Comparison of ENCODE assay signal across 11 mouse cellular contexts in genomic region chr15:91018161-91018860, GRCm38 (mm10). TPM values are rescaled to one million over a fixed set of nuclear protein-coding genes. Genes with fewer than 3 reads are reported as not detected.
A peak's percentile ranks its signal among the peaks of the same experiment; 100 is the strongest.
DNase-seq lines count a peak whose midpoint lies in the region; ATAC-seq and TF ChIP-seq lines count a peak whose summit lies in the region.
"Had no signal": no experiment of that assay in that cellular context is flagged by ENCODE, and none has a peak within 500 bp of the region (broad histone marks: within the 10 kb centered on the region; RNA-seq: fewer than 3 reads in every experiment).

No protein-coding gene starts in this region.

- H3K36me3 ChIP-seq in stomach, embryonic 14.5 days (ENCODE audit: control insufficient read depth, insufficient read depth, low read length): no peaks in the 10 kb centered on the region
- H3K36me3 ChIP-seq in stomach, postnatal 0 days (ENCODE audit: control insufficient read depth, insufficient read depth, low read length): no peaks in the 10 kb centered on the region
- H3K36me3 ChIP-seq in midbrain, embryonic 10.5 days: peaks cover 42% of the 10 kb centered on the region
- no peaks in the 10 kb centered on the region for H3K36me3 ChIP-seq in heart, embryonic 10.5 days
- H3K36me3 ChIP-seq: G1E had no signal

- no peaks in the 10 kb centered on the region for H3K27me3 ChIP-seq in stomach, embryonic 14.5 days (ENCODE audit: control insufficient read depth, insufficient read depth, low read length)
- no peaks in the 10 kb centered on the region for H3K27me3 ChIP-seq in stomach, postnatal 0 days (ENCODE audit: control insufficient read depth, insufficient read depth, low read length)
- no peaks in the 10 kb centered on the region for H3K27me3 ChIP-seq in midbrain, embryonic 10.5 days (ENCODE audit: low read depth, poor library complexity, severe bottlenecking)
- H3K27me3 ChIP-seq in heart, embryonic 10.5 days (ENCODE audit: insufficient read depth, poor library complexity, severe bottlenecking): no peaks in the 10 kb centered on the region

- H3K9me3 ChIP-seq in stomach, embryonic 14.5 days (ENCODE audit: control insufficient read depth, low read depth, low read length): no peaks in the 10 kb centered on the region
- no peaks in the 10 kb centered on the region for H3K9me3 ChIP-seq in stomach, postnatal 0 days (ENCODE audit: control insufficient read depth, low read length)
- no peaks in the 10 kb centered on the region; the same call in 1 of the 2 replicates for H3K9me3 ChIP-seq in midbrain, embryonic 10.5 days (replicated peaks)
- no peaks in the 10 kb centered on the region for H3K9me3 ChIP-seq in heart, embryonic 10.5 days

- H3K4me1 ChIP-seq in stomach, embryonic 14.5 days (ENCODE audit: control insufficient read depth, insufficient read depth, low read length): peaks cover 6% of the 10 kb centered on the region; the same call in 1 of the 2 replicates
- H3K4me1 ChIP-seq in stomach, postnatal 0 days (replicated peaks; ENCODE audit: control insufficient read depth, insufficient read depth): no peaks in the 10 kb centered on the region
- H3K4me1 ChIP-seq in midbrain, embryonic 10.5 days: peaks cover 95% of the 10 kb centered on the region
- peaks cover 4% of the 10 kb centered on the region for H3K4me1 ChIP-seq in heart, embryonic 10.5 days

- no peak for TF ChIP-seq CTCF in stomach, postnatal 0 days (IDR thresholded peaks at IDR 0.05; ENCODE audit: low read depth)

- no peak for DNase-seq in stomach, postnatal 0 days (ENCODE audit: low spot score)
- peak; percentile 30 to 55 for DNase-seq in frontal cortex, adult 2 months (ENCODE audit: extremely low spot score in 1 of 2, low spot score in 1 of 2)
- peak; percentile 84 for DNase-seq in midbrain, embryonic 10.5 days (ENCODE audit: low spot score)
- no peak for DNase-seq in thymus, postnatal 10 days (ENCODE audit: low spot score in 2 of 2)
- DNase-seq in kidney, postnatal 14 days: no peak
- no peak for DNase-seq in heart, postnatal 14 days
- DNase-seq in heart, embryonic 10.5 days (ENCODE audit: low spot score): no peak
- DNase-seq: heart, postnatal 36 days had no signal

- ATAC-seq in stomach, embryonic 14.5 days (ENCODE audit: insufficient number of reproducible peaks, insufficient read depth, low FRiP score, low read depth): no peak
- no peak for ATAC-seq in stomach, postnatal 0 days (ENCODE audit: low FRiP score, low TSS enrichment)

- 56% methylated on average over 9 of the region's 9 CpGs for WGBS in stomach, embryonic 14.5 days
- 63% methylated on average over 9 of the region's 9 CpGs for WGBS in stomach, postnatal 0 days
- 11% methylated on average over 9 of the region's 9 CpGs for WGBS in midbrain, embryonic 10.5 days
- 61% methylated on average over 9 of the region's 9 CpGs for WGBS in heart, embryonic 10.5 days

- no peak for TF ChIP-seq EP300 in stomach, postnatal 0 days (optimal IDR thresholded peaks at IDR 0.05)

- no peak overlapping the region for H3K4me2 ChIP-seq in stomach, embryonic 14.5 days (replicated peaks; ENCODE audit: low read depth, low read length)
- no peak overlapping the region for H3K4me2 ChIP-seq in stomach, postnatal 0 days (replicated peaks; ENCODE audit: low read depth)

- intact Hi-C loops in heart, postnatal 14 days (cut with DNase I): no loop called here

- peak overlapping the region; percentile 33; the same call in 1 of the 2 replicates for H3K27ac ChIP-seq in stomach, embryonic 14.5 days (ENCODE audit: low read length)
- no peak overlapping the region for H3K27ac ChIP-seq in stomach, postnatal 0 days (replicated peaks)
- peak overlapping the region; percentile 94 for H3K27ac ChIP-seq in midbrain, embryonic 10.5 days (replicated peaks)
- no peak overlapping the region for H3K27ac ChIP-seq in heart, embryonic 10.5 days
- H3K27ac ChIP-seq: liver, embryonic 14.5 days had no signal

- no peak overlapping the region for H3K9ac ChIP-seq in stomach, embryonic 14.5 days (replicated peaks; ENCODE audit: low read depth, low read length)
- no peak overlapping the region for H3K9ac ChIP-seq in stomach, postnatal 0 days (ENCODE audit: low read length)
- H3K9ac ChIP-seq: liver, embryonic 14.5 days had no signal

- H3K4me3 ChIP-seq in stomach, embryonic 14.5 days (ENCODE audit: low read depth, low read length): no peak overlapping the region
- H3K4me3 ChIP-seq in stomach, postnatal 0 days (ENCODE audit: low read depth, low read length): no peak overlapping the region
- H3K4me3 ChIP-seq in midbrain, embryonic 10.5 days: peak overlapping the region; percentile 42
- no peak overlapping the region for H3K4me3 ChIP-seq in heart, embryonic 10.5 days

RNA-seq across cellular contexts. Expression of gene Kif21a, which starts 31.4 kb away (rescaled TPM):
- 23.3 and 25.9 TPM in 2 replicates for polyA plus RNA-seq in stomach, embryonic 14.5 days (2014; fragmentation: Nextera tagmentation; extraction: Ambion mirVana)
- polyA plus RNA-seq in stomach, postnatal 0 days (2015; fragmentation: Nextera tagmentation; extraction: Ambion mirVana): 17.2 and 18.2 TPM in 2 replicates
- 50.9 and 58.9 TPM in 2 replicates for polyA plus RNA-seq in frontal cortex, adult 2 months (2012; rRNA removed)
- polyA plus RNA-seq in midbrain, embryonic 10.5 days (2016; fragmentation: Nextera tagmentation; extraction: Ambion mirVana): 42.5 and 50.1 TPM in 2 replicates
- total RNA-seq in heart, postnatal 14 days (2021): 10 to 100 TPM; 10.1 to 11.7 TPM
- 4.9 and 5.0 TPM in 2 replicates for polyA plus RNA-seq in heart, embryonic 10.5 days (2016; fragmentation: Nextera tagmentation; extraction: Ambion mirVana)
- total RNA-seq: G1E had no signal
- polyA plus RNA-seq: G1E had no signal

Comparison
In these comparisons a context has a peak if more than half of its experiments do, and no peak if none do; other contexts are left out.
1. H3K27ac ChIP-seq: peak in stomach, embryonic 14.5 days (single experiment) and midbrain, embryonic 10.5 days (single experiment); none in stomach, postnatal 0 days (single experiment) and heart, embryonic 10.5 days (single experiment).
2. DNase-seq: peak in frontal cortex, adult 2 months (2 of 2) and midbrain, embryonic 10.5 days (single experiment); none in stomach, postnatal 0 days (single experiment), thymus, postnatal 10 days (0 of 2), kidney, postnatal 14 days (single experiment), heart, postnatal 14 days (0 of 2) and heart, embryonic 10.5 days (single experiment).